Mouse (Mus musculus) bone marrow macrophage, adult 2 months (primary cell): ENCODE measurements around the gene Sptssb. TPM values are rescaled to one million over a fixed set of nuclear protein-coding genes. Genes with fewer than 3 reads are reported as not detected.

Source experiments
- H3K27ac ChIP-seq: 2 replicates; pipeline ENCODE4 v1.5.1; 2012; ENCODE audit warnings: low read depth, low read length; ENCODE audit not compliant: insufficient read depth
- H3K4me1 ChIP-seq: 2 replicates; pipeline ENCODE4 v1.6.1; 2012; ENCODE audit warnings: low read length; ENCODE audit not compliant: control insufficient read depth, insufficient read depth
- H3K4me3 ChIP-seq: 2 replicates; pipeline ENCODE4 v1.5.1; 2012; ENCODE audit warnings: mild to moderate bottlenecking, low read length, moderate library complexity; ENCODE audit not compliant: insufficient read depth
- CTCF ChIP-seq: IDR thresholded peaks from 2 replicates; pipeline ENCODE4 v1.5.1; 2012; ENCODE audit warnings: low read depth, mild to moderate bottlenecking, low read length, moderate library complexity
- POLR2A ChIP-seq: IDR thresholded peaks from 2 replicates; pipeline ENCODE4 v1.6.1; 2012; ENCODE audit warnings: mild to moderate bottlenecking, low read depth, low read length, borderline replicate concordance
- polyA plus RNA-seq: library from polyadenylated mRNA; stranded (reverse); fragments of >200 nt; gene quantifications from 2 replicates; pipeline ENCODE4 v1.2.4, GENCODE M21; 2012; ENCODE audit not compliant: missing spikeins, insufficient read depth, insufficient read length

Gene Sptssb
- polyA plus RNA-seq, 1 experiment, result not detected

GRCm38 (mm10) chr3:69892187-69893094 is 32.7 kb upstream of the Sptssb start:
- TF ChIP-seq POLR2A (no peak), CTCF (no peak)
- Histone ChIP-seq H3K4me3 (no peak overlapping the region), H3K4me1 (no peaks in the 10 kb centered on the region), H3K27ac (no peak overlapping the region)

- no peaks in the 10 kb centered on the region for H3K4me1 ChIP-seq
- TF ChIP-seq POLR2A (no peak), CTCF (no peak)
- no peak overlapping the region for H3K27ac ChIP-seq
- H3K4me3 ChIP-seq, result no peak overlapping the region
These were observed 26.1 kb upstream of the Sptssb start for GRCm38 (mm10) chr3:69885866-69886265.

DNA sequence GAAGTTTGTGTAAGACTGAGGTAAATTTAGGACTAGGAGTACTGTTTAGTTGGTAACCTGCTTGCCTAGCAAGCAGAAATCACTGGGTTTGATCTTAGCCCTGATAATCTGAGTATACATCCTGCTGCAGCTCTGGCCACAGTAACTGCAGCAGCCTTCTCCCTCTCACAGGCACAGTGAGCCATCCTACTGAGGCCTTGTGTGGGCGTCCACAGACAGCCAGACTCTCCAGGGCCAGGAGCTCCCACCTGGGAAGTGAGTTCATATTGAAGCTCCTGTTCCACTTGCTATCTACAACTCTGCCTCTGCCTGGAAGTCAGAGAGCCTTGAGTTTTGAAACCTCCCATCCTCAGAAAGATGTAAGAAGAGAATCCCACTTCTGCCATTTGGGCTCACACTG is 24.0 kb upstream of the Sptssb start:
- H3K4me3 ChIP-seq, result no peak overlapping the region
- H3K4me1 ChIP-seq, result no peaks in the 10 kb centered on the region
- no peak for TF ChIP-seq CTCF
- TF ChIP-seq POLR2A, result no peak
- no peak overlapping the region for H3K27ac ChIP-seq

DNA sequence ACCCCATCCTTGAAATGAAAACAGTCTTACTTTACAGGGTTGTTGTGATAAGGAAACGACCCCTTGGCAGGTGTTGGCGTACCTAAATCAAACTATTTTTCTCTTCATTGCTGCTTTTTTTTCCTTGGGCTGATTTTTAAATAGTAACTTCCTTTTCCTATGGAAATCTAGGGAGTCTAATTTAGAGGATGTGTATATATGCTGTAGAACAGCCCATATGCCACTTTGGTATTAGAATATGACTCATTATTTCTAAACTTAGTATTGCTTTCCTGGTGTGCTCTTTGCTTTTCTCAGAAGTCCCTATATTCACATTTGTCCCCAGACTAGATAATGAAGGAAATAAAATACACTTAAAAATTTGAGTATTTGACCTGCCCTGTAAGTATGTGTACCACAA is 17.8 kb upstream of the Sptssb start:
- Histone ChIP-seq H3K27ac (no peak overlapping the region), H3K4me1 (no peaks in the 10 kb centered on the region), H3K4me3 (no peak overlapping the region)
- TF ChIP-seq CTCF (no peak), POLR2A (no peak)

- no peak overlapping the region for H3K4me3 ChIP-seq
- H3K4me1 ChIP-seq, result no peaks in the 10 kb centered on the region
- TF ChIP-seq CTCF (no peak), POLR2A (no peak)
- no peak overlapping the region for H3K27ac ChIP-seq
These were observed 15.0 kb upstream of the Sptssb start for GRCm38 (mm10) chr3:69874721-69875120.

- no peaks in the 10 kb centered on the region for H3K4me1 ChIP-seq
- no peak overlapping the region for H3K4me3 ChIP-seq
- H3K27ac ChIP-seq, result no peak overlapping the region
- no peak for TF ChIP-seq POLR2A
- TF ChIP-seq CTCF, result no peak
These were observed 13.1 kb upstream of the Sptssb start for GRCm38 (mm10) chr3:69872661-69873327.

GRCm38 (mm10) chr3:69871174-69871573 is 11.4 kb upstream of the Sptssb start:
- no peak for TF ChIP-seq CTCF
- Histone ChIP-seq H3K27ac (no peak overlapping the region), H3K4me1 (no peaks in the 10 kb centered on the region), H3K4me3 (no peak overlapping the region)

DNA sequence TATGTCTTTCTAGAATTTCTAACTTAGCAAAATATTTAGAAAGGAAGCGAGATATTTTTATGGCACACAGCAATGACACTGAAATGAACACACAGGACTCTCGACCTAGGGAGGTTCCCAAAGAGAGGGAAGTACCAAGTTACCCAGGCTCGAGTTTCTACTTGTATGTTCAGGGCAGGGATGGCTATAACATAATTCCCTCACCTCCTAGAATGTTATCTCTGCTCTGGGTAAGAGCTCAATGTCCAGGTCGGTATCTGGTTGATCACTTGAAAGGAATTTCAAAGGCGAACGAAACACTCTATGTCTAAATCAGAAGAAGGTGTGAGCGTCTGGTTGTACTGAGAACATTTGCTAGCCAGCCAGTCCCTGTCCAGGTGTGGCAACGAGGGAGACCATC is 10.0 kb upstream of the Sptssb start:
- no peak overlapping the region for H3K27ac ChIP-seq
- H3K4me1 ChIP-seq, result no peaks in the 10 kb centered on the region
- TF ChIP-seq POLR2A (no peak), CTCF (no peak)
- H3K4me3 ChIP-seq, result no peak overlapping the region

DNA sequence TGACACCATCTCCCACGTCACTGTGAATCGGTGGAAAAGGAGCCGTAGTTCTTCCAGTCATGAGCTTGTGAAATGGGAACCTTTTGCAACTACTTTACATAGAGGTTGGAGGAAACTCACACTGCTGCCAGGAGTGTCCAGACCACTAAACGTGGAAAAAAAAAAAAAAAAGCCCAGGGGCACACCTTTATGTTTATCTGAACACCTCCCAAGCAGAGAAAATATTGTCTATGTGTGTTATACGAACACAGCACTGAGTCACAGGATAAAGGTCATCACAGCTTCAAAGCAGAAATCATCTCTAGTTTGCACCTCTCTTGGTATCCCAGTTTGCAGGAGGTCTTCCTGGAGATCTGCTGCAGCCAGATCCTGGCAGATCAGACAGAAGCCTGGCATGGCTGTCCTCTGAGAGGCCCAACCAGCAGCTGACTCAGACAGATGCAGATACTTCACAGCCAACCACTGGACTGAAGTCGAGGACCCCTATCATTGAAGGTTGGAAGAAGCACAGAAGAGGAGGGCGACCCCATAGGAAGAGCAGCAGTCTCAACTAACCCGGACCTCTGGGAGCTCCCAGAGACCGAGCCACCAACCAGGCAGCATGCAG is 2.2 kb upstream of the Sptssb start:
- Histone ChIP-seq H3K4me1 (no peaks in the 10 kb centered on the region), H3K4me3 (no peak overlapping the region), H3K27ac (no peak overlapping the region)
- TF ChIP-seq CTCF (no peak), POLR2A (no peak)
